Mouse (Mus musculus): Measurements from ENCODE around the gene Lrig3. TPM values are rescaled to one million over a fixed set of nuclear protein-coding genes. Genes with fewer than 3 reads are reported as not detected.

Gene Lrig3
- 1 to 10 TPM; 3.3 to 3.4 TPM for total RNA-seq (2021)

GRCm38 (mm10) chr10:125965968-125966480 is at the start of gene Lrig3:
Lrig3 (plus strand) TSS chr10:125966168.
- DNase-seq (ENCODE audit: extremely low spot score in 1 of 2, low spot score in 2 of 2): peak; percentile 38 to 86
- intact Hi-C loops (cut with DNase I): no loop called here

- no peak for DNase-seq (ENCODE audit: extremely low spot score in 1 of 2, low spot score in 2 of 2)
- intact Hi-C loops (cut with DNase I): no loop called here
Observed at GRCm38 (mm10) chr10:125916781-125917180, 49.2 kb upstream of the Lrig3 start.

- intact Hi-C loops (cut with DNase I): no loop called here
- no peak for DNase-seq (ENCODE audit: extremely low spot score in 1 of 2, low spot score in 2 of 2)
Observed at GRCm38 (mm10) chr10:125917436-125917871, 48.5 kb upstream of the Lrig3 start.

GRCm38 (mm10) chr10:125918994-125919393 is 47.0 kb upstream of the Lrig3 start:
- intact Hi-C loops (cut with DNase I): no loop called here

GRCm38 (mm10) chr10:125921654-125922446 is 44.1 kb upstream of the Lrig3 start:
- intact Hi-C loops (cut with DNase I): no loop called here
- DNase-seq (ENCODE audit: extremely low spot score in 1 of 2, low spot score in 2 of 2): no peak

More at GRCm38 (mm10) chr10:125918994-125919393, 47.0 kb upstream of the Lrig3 start:
- no peak for DNase-seq (ENCODE audit: extremely low spot score in 1 of 2, low spot score in 2 of 2)

- no peak for DNase-seq (ENCODE audit: extremely low spot score in 1 of 2, low spot score in 2 of 2)
- intact Hi-C loops (cut with DNase I): no loop called here
Observed at GRCm38 (mm10) chr10:125929961-125930360, 36.0 kb upstream of the Lrig3 start.

GRCm38 (mm10) chr10:125933388-125933787 is 32.6 kb upstream of the Lrig3 start:
- DNase-seq (ENCODE audit: extremely low spot score in 1 of 2, low spot score in 2 of 2): no peak
- intact Hi-C loops (cut with DNase I): no loop called here

GRCm38 (mm10) chr10:125934095-125934494 is 31.9 kb upstream of the Lrig3 start:
- DNase-seq (ENCODE audit: extremely low spot score in 1 of 2, low spot score in 2 of 2): no peak
- intact Hi-C loops (cut with DNase I): no loop called here

GRCm38 (mm10) chr10:125937517-125938497 is 28.2 kb upstream of the Lrig3 start:
- intact Hi-C loops (cut with DNase I): no loop called here
- no peak for DNase-seq (ENCODE audit: extremely low spot score in 1 of 2, low spot score in 2 of 2)

- DNase-seq (ENCODE audit: extremely low spot score in 1 of 2, low spot score in 2 of 2): no peak
- intact Hi-C loops (cut with DNase I): no loop called here
Observed at GRCm38 (mm10) chr10:125938528-125939402, 27.2 kb upstream of the Lrig3 start.

- no peak for DNase-seq (ENCODE audit: extremely low spot score in 1 of 2, low spot score in 2 of 2)
- intact Hi-C loops (cut with DNase I): no loop called here
Observed at GRCm38 (mm10) chr10:125940316-125941059, 25.5 kb upstream of the Lrig3 start.

GRCm38 (mm10) chr10:125943098-125943497 is 22.9 kb upstream of the Lrig3 start:
- no peak for DNase-seq (ENCODE audit: extremely low spot score in 1 of 2, low spot score in 2 of 2)
- intact Hi-C loops (cut with DNase I): no loop called here

- no peak for DNase-seq (ENCODE audit: extremely low spot score in 1 of 2, low spot score in 2 of 2)
- intact Hi-C loops (cut with DNase I): no loop called here
Observed at GRCm38 (mm10) chr10:125944762-125945504, 21.0 kb upstream of the Lrig3 start.

GRCm38 (mm10) chr10:125948842-125949474 is 17.0 kb upstream of the Lrig3 start:
- peak in 1 of 2 experiments; percentile 23 for DNase-seq (ENCODE audit: extremely low spot score in 1 of 2, low spot score in 2 of 2)
- intact Hi-C loops (cut with DNase I): no loop called here

- no peak for DNase-seq (ENCODE audit: extremely low spot score in 1 of 2, low spot score in 2 of 2)
- intact Hi-C loops (cut with DNase I): no loop called here
Observed at GRCm38 (mm10) chr10:125951633-125952032, 14.3 kb upstream of the Lrig3 start.

GRCm38 (mm10) chr10:125954343-125954742 is 11.6 kb upstream of the Lrig3 start:
- DNase-seq (ENCODE audit: extremely low spot score in 1 of 2, low spot score in 2 of 2): no peak
- intact Hi-C loops (cut with DNase I): no loop called here
